Mouse (Mus musculus) heart, postnatal 0 days (tissue): ENCODE data around the gene Scel.

Experiments
- CTCF ChIP-seq: IDR thresholded peaks from 2 replicates; pipeline ENCODE4 v1.5.1; 2016; ENCODE audit warnings: antibody characterized with exemption, control low read depth, low read depth
- EP300 ChIP-seq: IDR thresholded peaks from 2 replicates; pipeline ENCODE4 v1.6.1; 2016; ENCODE audit warnings: antibody characterized with exemption, low read depth

GRCm38 (mm10) chr14:103643933-103644332 is 130.8 kb downstream of the Scel start:
- TF ChIP-seq CTCF (no peak), EP300 (no peak)
